Mouse (Mus musculus) intestine, postnatal 0 days (tissue): Measurements from ENCODE around the gene Actrt2. TPM values are rescaled to one million over a fixed set of nuclear protein-coding genes. Genes with fewer than 3 reads are reported as not detected.

Experiments used
- ATAC-seq: fragments of 200-750 bp; cut with Nextera tagmentation; 2 replicates; pipeline ENCODE4 v1.8.0; 2017; ENCODE audit warnings: mild to moderate bottlenecking, moderate TSS enrichment, moderate library complexity
- H3K27ac ChIP-seq: fragments of 300-500 bp; sonication (generic); 2 replicates; pipeline ENCODE4 v1.5.1; 2014; ENCODE audit warnings: mild to moderate bottlenecking, low read depth, low read length, moderate library complexity
- H3K27me3 ChIP-seq: fragments of 300-500 bp; sonication (generic); replicated peaks from 2 replicates; pipeline ENCODE4 v1.6.1; 2014; ENCODE audit warnings: low read length, mixed read lengths; ENCODE audit not compliant: control insufficient read depth, insufficient read depth
- H3K36me3 ChIP-seq: fragments of 300-500 bp; sonication (generic); 2 replicates; pipeline ENCODE4 v1.6.1; 2014; ENCODE audit warnings: mild to moderate bottlenecking, moderate library complexity; ENCODE audit not compliant: control insufficient read depth, insufficient read depth
- H3K4me1 ChIP-seq: fragments of 300-500 bp; sonication (generic); replicated peaks from 2 replicates; pipeline ENCODE4 v1.6.1; 2014; ENCODE audit warnings: antibody characterized with exemption, low read length, mixed read lengths; ENCODE audit not compliant: control insufficient read depth, insufficient read depth
- H3K4me2 ChIP-seq: fragments of 300-500 bp; sonication (generic); replicated peaks from 2 replicates; pipeline ENCODE4 v1.6.1; 2014; ENCODE audit warnings: low read depth, mild to moderate bottlenecking, moderate library complexity
- H3K4me3 ChIP-seq: fragments of 300-500 bp; sonication (generic); 2 replicates; pipeline ENCODE4 v1.5.1; 2014; ENCODE audit warnings: low read depth, low read length
- H3K9ac ChIP-seq: fragments of 300-500 bp; sonication (generic); 2 replicates; pipeline ENCODE4 v1.6.1; 2014; ENCODE audit warnings: mild to moderate bottlenecking, low read depth, low read length
- H3K9me3 ChIP-seq: fragments of 300-500 bp; sonication (generic); 2 replicates; pipeline ENCODE4 v1.6.1; 2016; ENCODE audit warnings: mixed run types; ENCODE audit not compliant: control insufficient read depth
- CTCF ChIP-seq: sonication (generic); IDR thresholded peaks from 2 replicates; pipeline ENCODE4 v1.5.1; 2016; ENCODE audit warnings: low read depth, mild to moderate bottlenecking, control low read depth, antibody characterized with exemption, moderate library complexity
- WGBS: fragments of 180-500 bp; shearing (Covaris S2); extraction: QIAGEN DNeasy Blood & Tissue Kit; methylation state at CpG from one replicate; pipeline ENCODE4 v1.1.7; 2014; 5-methylcytosine and 5-hydroxymethylcytosine counted together
- polyA plus RNA-seq: library from polyadenylated mRNA; unstranded; fragments of >200 nt; fragmentation: Nextera tagmentation; extraction: Ambion mirVana; gene quantifications from 2 replicates; pipeline ENCODE4 v1.2.1, GENCODE M21; 2015

The Actrt2 gene
- polyA plus RNA-seq, 1 experiment from 2014 or later, result not detected

DNA sequence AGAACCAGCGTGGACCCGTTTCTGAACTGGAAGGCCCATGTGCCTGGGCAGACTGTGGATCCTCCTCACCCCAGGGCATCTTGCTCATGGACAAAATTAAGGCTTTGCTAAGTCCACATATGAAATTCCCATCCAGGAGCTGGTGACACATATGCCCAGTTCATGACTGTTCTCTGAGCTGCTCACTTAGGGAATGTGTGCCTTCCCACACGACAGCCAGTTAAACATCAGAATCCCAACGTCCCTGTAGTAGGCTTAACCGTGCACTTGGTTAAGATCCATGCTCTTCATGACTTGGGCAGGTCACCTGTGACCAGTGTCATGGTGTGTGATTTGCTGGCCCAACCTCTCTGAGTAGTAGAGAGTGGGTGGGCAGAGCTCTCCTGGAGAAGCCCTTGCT lies 26.7 kb upstream of the Actrt2 start:
- Histone ChIP-seq H3K27ac (no peak overlapping the region), H3K36me3 (no peaks in the 10 kb centered on the region), H3K9me3 (no peaks in the 10 kb centered on the region), H3K4me1 (no peaks in the 10 kb centered on the region), H3K4me3 (no peak overlapping the region), H3K9ac (no peak overlapping the region), H3K27me3 (no peaks in the 10 kb centered on the region), H3K4me2 (no peak overlapping the region)
- 90% methylated on average over 5 of the region's 5 CpGs for WGBS
- no peak for ATAC-seq
- no peak for TF ChIP-seq CTCF

DNA sequence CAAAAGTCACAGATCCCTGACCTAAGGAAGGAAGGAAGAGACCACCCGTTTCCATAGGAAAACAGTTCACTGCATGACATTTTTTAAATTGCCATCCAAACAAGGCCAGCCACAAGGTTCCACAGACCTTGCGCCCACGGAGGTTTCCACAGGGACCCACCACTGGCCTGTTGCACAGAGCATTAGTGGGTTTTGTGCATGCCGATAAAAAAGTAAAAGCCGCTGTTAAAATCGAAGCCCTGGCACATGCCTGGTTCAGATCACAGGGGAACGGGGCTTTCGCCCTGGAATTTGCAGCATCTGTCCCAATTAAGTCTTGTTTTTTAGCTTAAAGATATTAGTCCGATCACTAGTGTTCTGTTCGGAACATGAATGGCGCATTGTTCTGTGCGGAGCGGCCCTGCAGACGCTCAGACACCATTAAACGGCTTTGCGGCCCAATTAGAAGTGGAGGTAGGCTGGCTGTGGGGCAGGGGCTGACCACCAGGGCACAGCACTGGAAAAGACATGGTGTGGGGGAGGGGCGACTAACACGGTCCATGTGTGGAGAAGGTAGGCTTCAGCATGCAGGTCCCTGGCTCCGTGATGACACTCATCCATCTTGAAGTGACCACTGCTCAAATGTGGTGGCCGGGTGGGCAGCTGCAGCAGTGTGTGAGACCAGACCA lies 25.8 kb upstream of the Actrt2 start:
- no peak for TF ChIP-seq CTCF
- Histone ChIP-seq H3K4me3 (no peak overlapping the region), H3K9me3 (no peaks in the 10 kb centered on the region), H3K27ac (no peak overlapping the region), H3K9ac (no peak overlapping the region), H3K27me3 (no peaks in the 10 kb centered on the region), H3K4me1 (no peaks in the 10 kb centered on the region), H3K36me3 (no peaks in the 10 kb centered on the region), H3K4me2 (no peak overlapping the region)
- WGBS, result 77% methylated on average over 20 of the region's 20 CpGs
- ATAC-seq, result no peak

DNA sequence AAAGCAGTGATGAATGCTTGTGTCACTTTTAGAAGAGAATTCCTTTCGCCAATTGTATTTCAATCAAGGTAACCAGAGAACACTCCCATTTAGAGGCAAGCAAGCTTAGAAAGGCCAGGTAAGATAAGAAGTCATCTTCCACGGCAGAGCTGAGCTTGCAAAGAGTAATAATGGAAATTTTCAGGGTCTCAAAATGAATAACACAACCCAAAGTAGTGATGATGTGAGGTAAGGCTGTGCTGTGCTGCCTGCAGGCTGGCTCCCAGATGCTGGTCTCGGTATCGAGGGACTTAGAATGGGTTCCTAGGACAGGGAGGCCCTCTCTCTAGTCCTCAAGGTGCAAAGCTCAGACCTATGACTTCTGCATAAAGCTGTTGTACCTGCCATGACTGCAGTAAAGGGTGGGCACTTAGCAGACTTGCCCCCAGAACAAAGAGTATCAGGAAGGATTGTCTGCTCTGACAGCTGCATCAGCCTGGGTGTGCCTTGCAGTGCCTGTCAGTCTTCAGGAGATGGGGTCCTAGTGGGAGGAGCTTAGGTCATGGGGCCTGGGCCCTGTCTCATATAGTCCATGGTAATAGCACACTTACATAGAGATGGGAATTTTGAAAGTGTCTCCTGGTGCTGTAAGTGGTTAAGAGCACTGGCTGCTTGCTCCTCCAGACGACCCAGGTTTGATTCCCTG lies 15.5 kb upstream of the Actrt2 start:
- TF ChIP-seq CTCF, result no peak
- Histone ChIP-seq H3K4me1 (no peaks in the 10 kb centered on the region), H3K27ac (no peak overlapping the region), H3K4me3 (no peak overlapping the region), H3K27me3 (no peaks in the 10 kb centered on the region; the same call in 1 of the 2 replicates), H3K36me3 (no peaks in the 10 kb centered on the region), H3K9me3 (no peaks in the 10 kb centered on the region), H3K4me2 (no peak overlapping the region), H3K9ac (no peak overlapping the region)
- ATAC-seq, result no peak
- 70% methylated on average over 5 of the region's 5 CpGs for WGBS

DNA sequence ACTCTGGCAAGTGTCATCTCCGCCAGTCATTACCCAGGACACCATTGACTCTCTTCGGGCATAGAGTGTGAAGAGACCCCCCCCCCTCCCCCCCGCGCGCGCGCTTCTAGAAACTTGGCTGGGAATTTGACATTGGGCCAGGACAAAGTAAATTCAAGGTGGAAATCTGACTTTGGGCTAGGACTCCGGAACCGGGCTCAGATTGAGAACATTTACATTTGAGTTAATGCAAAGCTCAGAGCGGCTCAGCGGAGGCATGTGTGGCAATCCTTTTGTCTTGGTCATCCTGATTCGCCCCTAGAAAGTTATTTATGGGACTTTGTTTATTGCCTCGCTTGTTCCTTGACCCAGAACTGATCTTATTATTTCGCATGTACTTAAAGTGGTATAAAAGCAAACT lies 14.6 kb upstream of the Actrt2 start:
- no peak for TF ChIP-seq CTCF

DNA sequence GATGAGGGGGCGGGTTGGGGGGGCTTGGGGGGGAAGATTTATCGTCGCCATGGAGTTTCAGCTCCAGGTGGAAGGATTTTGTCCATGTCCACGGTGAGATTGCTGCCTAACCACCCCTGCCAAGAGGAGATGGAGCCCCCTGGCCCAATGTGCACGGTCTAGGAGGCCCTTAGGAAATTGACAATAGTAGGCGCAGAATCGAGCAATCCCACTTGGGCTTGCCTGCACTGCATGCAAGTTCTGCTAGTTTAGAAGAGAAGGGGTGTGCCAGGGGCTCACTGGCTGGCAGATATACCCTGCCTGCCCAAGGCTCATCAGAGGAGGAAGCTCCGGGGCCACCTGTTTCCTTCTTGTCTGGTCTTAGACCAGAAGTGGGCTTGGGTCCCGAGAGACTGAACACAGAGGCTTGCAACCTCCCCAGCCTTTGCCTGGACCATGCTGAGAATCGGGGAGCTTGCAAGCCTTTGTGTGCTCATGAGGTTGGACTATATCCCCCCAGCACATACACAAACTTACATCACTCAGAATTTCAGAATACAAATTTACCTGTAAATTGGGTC lies 7.9 kb upstream of the Actrt2 start:
- Histone ChIP-seq H3K4me1 (no peaks in the 10 kb centered on the region), H3K4me3 (no peak overlapping the region), H3K4me2 (no peak overlapping the region), H3K27me3 (peaks cover 4% of the 10 kb centered on the region; the same call in 1 of the 2 replicates), H3K9ac (no peak overlapping the region), H3K36me3 (no peaks in the 10 kb centered on the region), H3K9me3 (no peaks in the 10 kb centered on the region), H3K27ac (no peak overlapping the region)
- TF ChIP-seq CTCF, result no peak
- no peak for ATAC-seq
- 72% methylated on average over 10 of the region's 10 CpGs for WGBS

More for the DNA sequence above, 14.6 kb upstream of the Actrt2 start:
- 63% methylated on average over 14 of the region's 14 CpGs for WGBS
- Histone ChIP-seq H3K27me3 (no peaks in the 10 kb centered on the region; the same call in 1 of the 2 replicates), H3K27ac (no peak overlapping the region), H3K9me3 (no peaks in the 10 kb centered on the region), H3K4me1 (no peaks in the 10 kb centered on the region), H3K36me3 (no peaks in the 10 kb centered on the region), H3K4me3 (no peak overlapping the region), H3K4me2 (no peak overlapping the region), H3K9ac (no peak overlapping the region)
- no peak for ATAC-seq

DNA sequence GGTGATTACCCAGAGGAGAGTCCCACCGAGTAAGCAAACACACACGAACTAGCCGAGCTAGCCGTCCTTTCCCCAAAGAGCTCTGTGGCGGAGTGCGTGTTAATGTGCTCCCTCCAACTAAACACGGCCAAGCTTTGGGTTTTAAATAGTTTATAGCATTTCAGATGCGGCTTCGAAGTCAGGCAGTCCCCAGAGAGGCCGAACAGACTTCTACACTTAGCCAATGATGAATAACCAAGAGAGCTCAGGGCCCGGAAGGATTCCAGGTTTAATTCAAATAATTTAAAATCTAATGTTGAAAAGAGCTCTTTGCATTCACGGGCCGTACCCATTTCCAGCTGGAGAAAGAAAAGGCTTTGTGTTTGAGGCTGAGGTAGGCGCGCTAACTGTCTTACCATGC lies 7.3 kb upstream of the Actrt2 start:
- ATAC-seq, result no peak
- Histone ChIP-seq H3K4me3 (no peak overlapping the region), H3K27me3 (peaks cover 4% of the 10 kb centered on the region; the same call in 1 of the 2 replicates), H3K36me3 (no peaks in the 10 kb centered on the region), H3K9me3 (no peaks in the 10 kb centered on the region), H3K4me1 (no peaks in the 10 kb centered on the region), H3K9ac (no peak overlapping the region), H3K4me2 (no peak overlapping the region), H3K27ac (no peak overlapping the region)
- TF ChIP-seq CTCF, result no peak
- WGBS, result 42% methylated on average over 15 of the region's 15 CpGs
